Mouse (Mus musculus) megakaryocyte-erythroid progenitor cell, adult 5-6 weeks (primary cell): ENCODE results near the gene Naa38. TPM values are rescaled to one million over a fixed set of nuclear protein-coding genes. Genes with fewer than 3 reads are reported as not detected.

ENCODE experiments used
- ATAC-seq: replicated peaks from 2 replicates; pipeline ENCODE4 v1.8.0; 2016; ENCODE audit warnings: mild to moderate bottlenecking, inconsistent platforms; ENCODE audit not compliant: severe bottlenecking, poor library complexity, low FRiP score, low TSS enrichment
- total RNA-seq, 2 experiments: library from RNA; stranded (forward) in 1 of 2; stranded (reverse) in 1 of 2; fragments of 200-1000, 215-1000 nt in 1 of 2; fragments of >200 nt in 1 of 2; fragmentation: Nextera tagmentation in 1 of 2; gene quantifications; 2 replicates each; pipeline ENCODE4 v1.2.3; 2014 to 2017

Gene Naa38
- total RNA-seq, 2 experiments from 2014 or later, result 156 to 169 TPM

DNA sequence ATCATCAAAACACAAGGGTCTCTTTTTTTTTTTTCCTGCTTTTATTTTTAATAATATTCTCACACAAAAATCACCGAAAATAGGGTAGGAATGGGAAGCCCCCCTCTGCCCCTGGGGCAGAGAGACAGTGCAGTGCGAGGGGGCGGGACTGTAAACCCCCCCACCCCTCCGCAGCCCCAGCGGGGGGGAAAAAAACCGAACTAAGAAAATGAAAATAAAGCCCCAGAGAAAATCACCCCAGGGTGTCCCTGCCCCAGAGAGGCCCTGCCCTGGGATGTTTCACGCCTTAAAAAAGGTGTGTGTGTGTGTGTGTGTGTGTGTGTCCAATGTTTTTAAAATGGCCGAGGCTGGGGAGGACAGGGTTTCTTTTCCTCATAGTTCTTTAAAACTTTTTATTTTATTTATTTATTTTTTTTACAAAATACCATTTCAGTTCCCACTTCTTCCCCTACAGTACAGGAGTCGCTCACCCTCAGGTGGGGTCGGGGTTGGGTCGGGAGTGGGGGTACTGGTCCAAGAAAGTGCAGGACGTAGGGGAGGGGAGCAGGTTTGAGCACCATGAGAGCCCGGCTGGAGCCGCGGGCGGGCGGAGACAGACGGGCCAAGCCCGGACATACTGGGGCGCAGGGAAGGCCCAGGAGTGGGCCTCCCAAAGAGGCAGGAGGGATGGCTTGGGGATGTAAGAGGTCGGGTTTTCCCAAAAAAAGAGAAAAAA is 3.4 kb downstream of the Naa38 start:
- no peak for ATAC-seq

DNA sequence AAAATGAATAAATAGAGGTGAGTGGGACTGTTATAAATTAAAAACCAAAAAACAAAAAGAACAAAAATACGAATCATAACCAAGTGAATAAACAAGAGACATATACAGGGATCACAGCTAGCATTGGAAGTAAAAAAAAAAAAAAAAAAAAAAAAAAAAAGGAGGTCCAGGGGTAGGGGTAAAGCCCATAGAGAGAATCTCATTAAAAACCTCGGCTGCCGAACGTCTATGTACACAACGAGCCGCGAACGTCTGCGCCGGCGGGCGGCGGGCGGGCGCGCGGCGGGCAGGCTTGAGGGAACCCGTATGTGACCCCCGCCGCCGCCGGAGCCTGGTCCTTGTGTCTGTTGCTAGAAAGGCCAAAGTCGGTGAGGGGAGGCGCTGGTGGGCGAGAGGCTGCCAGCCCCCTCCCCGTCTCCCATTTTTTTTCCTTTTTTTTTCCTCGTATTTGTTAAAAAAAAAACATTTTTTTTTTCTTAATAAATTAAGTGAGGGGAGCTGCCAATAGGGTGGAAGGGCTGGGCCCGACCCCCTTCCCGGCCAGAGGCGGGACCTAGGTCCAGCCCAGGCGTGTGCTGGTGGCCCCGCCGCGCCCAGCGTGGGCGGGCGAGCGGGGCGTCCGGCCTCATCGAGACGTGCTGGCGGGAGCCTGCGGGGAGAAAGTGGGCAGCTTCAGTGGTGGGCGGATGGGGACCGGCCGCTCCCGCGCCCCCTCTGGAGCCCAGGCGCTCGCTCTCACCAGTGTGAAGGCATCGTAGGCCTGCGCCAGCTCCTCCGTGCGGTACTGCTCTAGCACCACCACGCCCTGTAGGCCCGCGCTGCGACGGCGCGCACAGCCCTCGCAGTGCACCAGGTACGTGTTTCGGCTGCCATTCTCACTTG is 4.2 kb downstream of the Naa38 start:
- ATAC-seq, result no peak

DNA sequence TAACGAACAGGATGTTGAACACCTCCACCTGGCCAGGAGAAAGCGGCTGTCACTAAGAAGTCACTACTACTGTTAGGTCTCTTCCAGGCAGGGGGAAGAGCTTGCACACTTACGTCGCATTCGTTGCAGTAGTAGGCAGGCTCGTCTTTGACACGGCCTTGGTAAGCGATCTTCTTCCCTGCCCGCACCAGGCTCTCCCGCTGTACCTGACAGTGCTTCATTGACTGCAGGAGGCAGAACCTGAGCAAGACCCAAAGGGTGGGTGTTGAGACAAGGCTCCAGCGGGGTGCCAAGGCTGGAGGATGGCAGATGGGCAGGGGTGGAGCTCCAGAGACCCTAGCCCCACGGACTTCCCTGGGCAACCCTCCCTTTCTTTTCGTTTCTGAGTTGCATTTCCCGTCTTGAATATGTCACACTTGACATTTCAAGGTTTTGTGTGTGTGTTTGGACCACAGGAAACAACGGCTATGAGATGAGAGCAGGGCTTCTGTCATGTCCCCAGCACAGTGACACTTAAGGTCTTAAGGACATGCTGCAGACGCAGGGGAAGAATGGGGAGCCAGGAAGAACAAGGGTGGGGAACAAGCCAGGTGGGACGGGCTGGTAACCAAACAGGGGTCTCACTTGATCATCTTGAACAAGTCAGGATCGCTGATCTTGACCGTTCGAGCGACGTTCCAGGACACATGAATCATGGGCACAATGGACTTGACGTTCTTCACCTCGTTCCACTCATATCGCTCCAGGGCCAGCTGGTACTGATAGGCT is 5.0 kb downstream of the Naa38 start:
- no peak for ATAC-seq

DNA sequence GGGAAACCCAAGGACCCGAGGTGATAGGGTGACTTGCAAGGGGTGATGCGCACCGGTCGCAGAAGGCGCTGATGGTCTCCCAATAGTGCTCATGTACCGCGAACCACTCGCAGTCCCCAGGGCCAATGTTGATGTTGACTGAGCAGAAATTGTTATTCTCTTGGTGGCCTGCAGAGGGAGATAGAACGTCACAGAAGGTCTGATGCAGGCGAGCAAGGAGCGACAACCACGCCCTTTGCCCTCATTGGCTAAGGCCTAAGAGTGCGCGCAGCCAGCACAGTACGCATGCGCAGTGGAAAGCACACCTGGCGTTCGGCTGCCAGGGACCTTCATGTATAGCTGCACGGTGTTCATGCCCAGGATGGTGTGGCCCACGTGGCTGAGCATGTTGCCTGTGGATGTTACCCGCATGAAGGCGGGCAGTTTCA is 5.9 kb downstream of the Naa38 start:
- ATAC-seq, result peak; percentile 77

DNA sequence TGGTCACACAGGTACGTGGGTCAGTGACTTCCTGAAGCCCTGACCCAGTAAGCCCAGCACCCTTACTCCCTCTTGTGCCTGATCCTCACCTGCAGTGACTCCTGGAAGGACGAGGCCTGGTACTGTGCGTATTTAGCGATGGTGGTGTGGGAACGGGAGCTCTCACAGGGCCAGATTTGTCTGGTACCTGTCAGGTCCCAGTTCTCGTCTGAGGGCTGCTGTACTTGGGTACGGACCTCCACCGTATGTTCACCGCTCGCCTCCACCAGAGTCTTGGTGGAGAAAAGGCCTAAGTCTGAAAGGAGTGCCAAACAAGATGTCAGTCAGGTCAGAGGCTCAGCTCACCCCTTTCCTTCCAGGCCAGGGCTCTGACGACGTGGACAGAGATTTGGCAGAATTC is 6.7 kb downstream of the Naa38 start:
- ATAC-seq, result no peak

DNA sequence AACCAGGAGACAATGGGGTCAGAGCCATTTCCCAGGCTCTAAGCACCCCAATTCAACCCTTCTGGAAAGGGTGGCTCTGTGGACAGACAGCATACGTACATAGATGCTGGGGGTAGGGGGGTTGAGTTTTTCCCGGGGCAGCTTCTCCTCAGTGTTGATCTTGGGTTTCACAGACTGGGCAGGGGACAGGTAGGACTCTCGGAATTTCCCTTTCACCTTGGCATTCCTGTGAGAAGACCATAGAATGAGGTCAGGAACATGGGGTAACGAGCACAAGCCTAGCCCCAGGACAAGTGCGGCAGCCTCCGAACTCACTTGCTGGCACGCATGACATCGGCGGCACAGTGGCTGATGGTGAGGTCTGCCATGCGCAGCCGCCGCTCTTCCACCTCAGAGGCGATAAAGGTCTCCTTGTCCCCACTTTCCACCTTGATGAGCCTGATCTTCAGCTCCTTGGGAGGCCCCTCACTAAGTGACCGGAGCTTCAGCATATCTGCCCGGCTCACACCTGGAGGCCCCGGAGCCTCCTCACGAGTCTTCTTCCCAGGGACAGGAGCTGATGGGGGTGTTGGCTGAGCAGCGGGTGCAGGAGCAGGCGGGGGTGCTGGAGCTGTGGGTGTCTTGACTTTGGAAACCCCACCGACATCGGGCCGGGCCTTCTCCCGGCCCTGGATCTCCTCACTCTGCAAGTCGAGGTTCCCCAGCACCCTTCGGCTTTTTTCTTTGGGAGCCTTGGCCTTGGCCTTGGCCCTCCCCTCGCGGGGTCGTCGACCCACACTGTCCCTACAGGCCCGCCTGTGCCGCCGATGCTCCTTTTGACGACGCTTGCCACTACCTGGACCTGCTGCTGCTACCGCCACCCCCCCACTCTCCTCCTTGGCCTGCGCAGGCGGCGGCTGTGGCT is 8.7 kb downstream of the Naa38 start:
- no peak for ATAC-seq

DNA sequence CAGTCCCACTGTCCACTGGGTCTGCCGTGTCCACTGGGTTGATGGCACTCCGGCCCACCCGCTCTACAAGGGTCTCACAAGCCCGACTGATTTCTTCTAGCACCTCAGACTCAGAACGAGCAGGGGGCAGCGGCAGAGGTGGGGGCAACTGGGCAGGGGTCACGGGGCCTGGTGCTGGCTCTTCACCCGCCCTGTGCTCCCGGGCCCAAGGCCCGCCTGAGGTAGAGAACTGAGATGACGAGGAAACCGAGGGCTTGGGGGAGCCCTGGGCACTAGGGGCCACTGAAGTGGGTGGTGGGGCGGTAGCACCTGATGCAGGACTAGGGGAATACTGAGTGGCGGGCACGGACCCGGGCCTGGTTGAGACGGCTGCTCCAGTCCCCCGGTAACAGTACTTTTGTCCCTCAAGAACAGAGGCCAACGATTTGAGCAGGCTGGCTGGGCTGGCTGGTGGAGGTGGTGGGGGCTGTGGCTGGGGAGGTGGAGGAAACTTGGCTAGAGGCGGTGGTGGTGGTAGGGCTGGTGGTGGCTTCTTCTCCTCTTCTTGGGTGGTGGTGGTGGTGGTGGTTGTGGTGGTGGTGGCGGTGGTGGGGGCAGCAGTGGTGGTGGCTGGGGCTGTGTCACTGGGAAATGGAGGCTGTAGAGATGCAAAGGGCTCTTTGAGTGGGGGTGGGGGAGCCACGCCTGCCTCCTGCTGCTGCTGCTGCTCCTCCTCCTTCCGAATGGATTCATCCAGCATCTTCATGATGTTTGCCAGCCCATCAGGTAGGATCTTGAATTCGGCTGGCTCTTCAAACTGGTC is 9.5 kb downstream of the Naa38 start:
- no peak for ATAC-seq

DNA sequence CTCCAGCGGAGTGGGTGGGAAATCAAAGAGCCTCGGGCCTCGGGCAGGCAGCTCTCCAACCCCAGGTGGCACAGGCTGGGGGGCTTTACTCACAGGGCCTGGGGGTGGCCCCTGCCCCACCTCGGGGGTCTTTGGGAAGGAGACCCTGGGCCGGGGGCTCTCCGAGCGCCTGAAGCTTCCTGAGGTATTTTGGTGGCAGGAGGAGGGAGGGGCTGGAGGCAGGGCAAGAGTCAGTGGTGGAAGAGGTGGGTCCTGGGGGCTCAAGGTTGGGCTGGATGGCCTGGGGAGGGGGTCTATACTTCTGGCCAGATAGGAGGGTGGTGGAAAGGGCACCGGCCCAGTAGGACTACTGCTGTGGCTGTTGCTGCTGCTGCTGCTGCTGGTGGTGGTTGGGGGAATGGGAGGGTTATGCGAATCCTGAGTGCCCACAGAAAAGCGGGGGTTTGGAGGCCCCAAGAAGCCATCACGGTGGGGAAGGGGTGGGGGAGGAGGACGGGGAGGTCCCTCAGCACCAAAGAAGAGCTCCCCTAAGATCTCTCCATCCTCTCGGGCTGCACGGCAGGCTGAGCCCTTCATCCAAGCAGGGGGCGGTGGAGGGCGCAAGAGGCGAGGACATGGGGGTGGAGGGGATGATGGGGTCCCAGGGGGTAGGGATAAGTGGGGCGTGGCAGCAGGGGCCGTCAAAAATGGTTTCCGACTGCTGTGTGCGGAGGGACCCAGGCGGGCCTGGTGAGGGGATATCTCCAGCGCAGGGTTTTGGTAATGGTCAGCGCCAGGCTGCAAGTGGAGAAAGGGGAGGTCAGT is 10.3 kb downstream of the Naa38 start:
- no peak for ATAC-seq

DNA sequence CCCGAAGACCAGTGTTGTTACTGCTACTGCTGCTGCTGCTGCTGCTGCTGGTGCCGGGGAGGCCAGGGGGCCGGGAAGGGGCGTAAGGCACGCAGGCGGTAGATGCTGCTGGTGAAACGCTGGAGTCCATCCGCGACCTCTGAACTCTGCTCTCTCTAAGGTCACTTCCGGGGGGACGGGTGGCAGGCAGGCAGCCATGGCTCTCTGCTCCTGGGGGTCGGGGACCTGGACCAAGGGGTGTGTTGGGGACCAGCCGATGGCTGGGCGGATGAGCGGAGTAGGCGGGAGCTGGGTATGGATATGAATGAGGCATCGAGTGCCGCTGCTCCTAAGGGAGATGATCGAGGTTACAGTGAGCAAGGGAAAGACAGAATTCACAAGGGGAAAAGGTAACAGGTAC is 11.0 kb downstream of the Naa38 start:
- no peak for ATAC-seq

DNA sequence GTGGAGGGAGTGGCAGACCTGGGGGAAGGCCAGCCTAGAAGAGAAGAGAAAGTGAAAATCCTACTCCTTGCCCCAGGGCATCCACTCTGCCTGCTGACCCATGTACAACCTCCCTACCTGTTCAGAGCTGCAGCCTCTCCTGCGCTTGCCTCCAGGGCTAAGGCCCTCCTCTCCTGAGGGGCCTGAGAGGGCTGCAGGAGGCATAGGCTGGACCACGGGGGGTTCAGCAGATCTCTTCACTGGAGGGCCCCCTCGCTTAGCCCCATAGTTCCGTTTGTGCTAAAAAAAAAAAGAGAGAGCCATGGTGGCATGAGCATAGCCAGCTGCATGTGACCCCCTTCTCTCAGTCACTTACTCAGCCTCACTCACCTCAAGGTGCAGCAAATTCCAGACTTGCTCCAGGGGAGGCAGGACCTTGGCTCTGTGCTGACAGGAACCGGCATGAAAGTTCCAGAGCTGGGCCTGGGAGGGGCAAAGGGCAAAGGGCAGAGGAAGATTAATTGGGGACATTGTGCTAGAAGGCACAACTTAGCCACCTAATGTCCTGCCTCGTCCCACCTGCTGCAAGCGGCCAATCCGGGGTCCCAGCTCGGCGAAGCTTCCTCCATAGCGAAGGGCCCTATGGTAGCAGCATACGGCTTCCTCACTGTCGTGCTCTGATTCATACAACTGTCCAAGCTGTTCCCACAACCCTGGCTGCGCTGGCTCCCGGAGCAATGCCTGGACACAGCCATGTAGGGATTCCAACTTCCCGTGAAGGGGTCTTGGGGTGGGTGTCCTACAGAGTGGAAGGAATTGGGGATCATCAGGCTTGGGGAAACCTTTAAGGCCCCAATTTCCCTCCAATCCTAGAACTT is 11.8 kb downstream of the Naa38 start:
- no peak for ATAC-seq

DNA sequence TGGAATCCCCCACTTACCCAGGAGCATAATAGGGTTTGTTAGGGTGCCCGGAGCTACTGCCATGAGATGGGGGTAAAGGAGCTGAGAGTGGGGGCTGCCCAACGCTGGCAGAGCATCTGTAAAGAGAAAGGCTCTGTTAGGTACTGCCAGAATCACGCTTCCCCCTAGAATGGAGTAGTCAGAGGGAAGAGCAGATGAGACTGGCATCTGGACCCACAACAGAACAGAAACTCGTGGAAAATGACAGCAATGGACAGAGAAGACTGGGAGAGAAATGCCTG is 12.4 kb downstream of the Naa38 start:
- no peak for ATAC-seq

DNA sequence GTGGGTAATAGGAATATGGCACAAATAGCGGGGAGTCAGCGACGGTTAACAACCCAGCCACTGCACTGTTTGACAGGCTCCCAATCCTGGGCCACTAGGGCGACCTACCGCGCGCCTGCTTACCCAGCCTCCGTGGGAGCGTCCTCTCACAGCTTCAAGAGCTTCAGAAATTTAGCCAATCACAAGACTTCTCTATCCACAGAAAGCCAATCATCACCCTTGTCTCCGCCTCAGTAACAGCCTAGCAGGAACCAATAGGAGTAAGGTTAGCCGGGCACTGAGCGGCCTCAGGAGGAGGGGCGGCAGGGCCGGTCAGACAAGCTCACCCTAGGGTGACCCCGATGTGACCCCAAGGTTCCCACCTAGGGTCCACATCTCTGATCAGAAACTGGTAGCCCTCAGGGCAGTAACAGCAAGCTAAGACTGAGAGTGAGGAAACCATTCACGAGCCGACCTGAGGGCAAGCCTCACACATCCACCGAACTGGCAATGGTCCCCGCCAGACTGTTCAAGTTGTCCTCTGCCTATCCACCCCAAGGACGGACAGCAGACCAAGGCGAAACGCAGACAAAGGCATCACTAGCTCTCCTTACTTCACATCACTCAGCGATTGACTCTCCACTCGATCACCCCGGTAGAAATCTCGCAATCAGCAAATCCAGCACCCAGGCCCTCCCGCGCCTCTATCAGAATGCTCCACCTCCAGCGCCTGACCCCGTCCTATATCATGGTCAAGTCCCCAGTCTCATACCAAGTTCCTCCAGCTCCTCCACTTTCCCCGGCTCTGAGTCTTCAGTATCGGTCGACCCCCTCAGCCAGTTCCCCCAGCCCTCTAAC is 13.5 kb downstream of the Naa38 start:
- ATAC-seq, result peak; percentile 66

DNA sequence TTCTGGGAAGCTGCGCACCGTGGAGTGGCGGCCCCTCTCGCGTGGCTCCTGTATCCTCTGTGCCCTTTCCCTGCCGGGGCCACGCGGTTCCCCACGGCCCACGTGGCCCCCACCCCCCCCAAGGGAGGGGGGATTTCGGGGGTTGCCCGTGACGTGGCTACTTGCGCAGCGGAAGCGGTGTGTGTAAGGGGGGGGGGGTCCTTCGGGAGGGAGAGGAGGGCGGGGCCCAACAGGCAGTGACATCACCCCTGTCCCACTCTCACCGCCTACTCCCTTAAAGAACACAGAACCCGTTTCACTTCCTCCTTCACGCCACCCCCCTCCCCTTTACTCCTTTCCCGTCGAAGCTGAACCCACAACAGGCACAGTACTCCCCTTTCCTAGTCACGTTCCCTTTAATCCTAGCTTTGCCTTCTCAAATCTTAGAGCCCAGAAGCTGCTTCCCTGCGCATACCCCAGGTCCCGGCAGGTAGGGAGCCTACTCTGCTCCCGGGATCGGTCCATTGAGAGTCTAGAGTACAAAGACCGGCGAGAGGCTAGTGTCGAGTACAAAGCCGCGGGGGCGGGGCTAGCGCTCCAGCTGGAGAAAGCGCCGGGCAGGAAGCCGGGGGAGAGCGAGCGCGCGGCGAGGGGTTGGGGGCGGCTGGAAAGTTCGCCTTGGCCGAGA is 14.2 kb downstream of the Naa38 start:
- peak; percentile 8 for ATAC-seq

DNA sequence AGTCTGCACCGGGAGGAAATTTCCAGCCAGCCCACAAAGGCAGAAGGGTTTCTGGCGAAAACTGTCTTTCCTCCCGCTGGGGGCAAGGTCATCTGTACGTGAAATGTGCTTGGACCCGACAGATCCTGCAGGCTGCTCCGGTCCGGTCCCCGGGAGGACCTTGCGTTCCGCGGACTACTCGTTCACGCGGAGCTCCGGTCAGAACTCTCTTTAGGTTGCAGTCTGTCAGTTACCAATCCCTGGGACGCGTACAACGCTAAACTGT is 14.7 kb downstream of the Naa38 start:
- ATAC-seq, result no peak

DNA sequence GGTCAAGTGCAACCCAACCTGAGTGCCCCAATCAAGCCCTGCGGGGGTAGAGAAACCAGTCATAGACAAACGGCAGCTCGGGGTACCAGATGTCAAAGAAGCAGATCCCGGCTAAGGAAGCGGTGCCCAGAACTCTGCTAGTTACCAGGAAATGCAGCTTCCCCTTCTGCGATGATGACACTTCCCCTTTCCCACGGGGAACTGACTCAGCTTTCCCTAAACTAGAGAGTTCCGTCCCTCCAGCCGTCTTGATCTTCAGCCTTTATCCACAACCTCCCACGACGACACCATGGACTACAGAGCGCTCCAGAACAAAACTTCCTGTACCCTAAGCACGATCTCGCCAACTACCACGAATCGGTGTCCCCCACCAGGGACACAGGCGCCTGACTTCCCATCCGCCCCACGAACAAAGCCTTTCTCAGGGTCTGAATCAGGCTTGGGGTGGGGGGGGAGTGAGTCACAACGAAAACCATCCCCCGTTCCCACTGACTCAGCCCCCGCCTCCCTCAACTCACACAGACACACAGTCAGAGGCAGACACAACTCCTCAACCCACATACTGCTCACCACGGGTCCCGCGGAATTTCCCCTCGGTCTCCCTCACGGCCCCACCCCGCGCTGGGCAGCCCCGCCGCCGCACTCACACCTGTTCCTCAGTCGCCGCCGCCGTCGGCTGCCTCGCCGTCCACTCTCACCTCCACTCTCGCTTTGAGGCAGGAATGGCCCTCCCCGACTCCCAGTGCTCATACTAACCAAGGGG is 15.2 kb downstream of the Naa38 start:
- ATAC-seq, result peak; percentile 1; the same call in 1 of the 2 replicates
